Mouse (Mus musculus) R1 (cell line): ENCODE data around the gene Sox11.

Experiments used
- DNase-seq: peaks from one replicate; pipeline ENCODE4 v3.0.0-alpha.2; 2018; ENCODE audit warnings: low read depth, low spot score

Gene Sox11

GRCm38 (mm10) chr12:27336336-27336735 is 6.0 kb downstream of the Sox11 start:
- no peak for DNase-seq

DNA sequence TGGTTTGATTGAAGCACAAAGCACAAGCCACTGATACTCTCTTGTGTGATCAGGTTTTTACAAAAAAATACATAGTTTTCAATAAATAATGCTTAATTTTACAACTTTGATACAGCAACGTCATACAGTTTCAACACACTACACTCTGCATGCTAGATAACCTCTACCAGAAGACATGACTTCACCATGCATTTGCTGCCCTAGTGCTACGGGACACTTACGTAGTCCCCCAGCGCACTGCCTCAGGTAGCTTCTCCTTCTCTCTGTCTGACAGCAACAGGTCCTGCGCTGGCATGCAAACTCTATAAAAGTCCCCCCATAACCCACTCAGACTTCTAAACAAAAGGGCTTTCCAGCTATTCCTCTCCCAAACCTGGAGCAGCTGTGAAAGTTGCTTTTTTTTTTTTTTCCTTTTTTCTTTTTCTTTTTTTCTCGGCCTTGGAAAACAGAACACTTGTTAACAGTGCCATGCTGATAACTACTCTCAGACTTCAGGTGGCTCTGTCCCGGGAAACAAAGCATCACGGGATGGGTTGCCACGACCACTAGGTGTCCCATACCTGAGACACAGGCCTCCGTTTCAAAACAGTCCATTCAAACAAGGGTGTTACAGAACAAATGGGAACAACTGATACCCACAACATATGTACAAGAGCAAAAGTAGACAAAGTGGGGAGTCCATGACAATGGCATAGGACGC is 6.9 kb downstream of the Sox11 start:
- DNase-seq = peak; percentile 28

GRCm38 (mm10) chr12:27333590-27333989 is 8.8 kb downstream of the Sox11 start:
- DNase-seq = no peak

DNA sequence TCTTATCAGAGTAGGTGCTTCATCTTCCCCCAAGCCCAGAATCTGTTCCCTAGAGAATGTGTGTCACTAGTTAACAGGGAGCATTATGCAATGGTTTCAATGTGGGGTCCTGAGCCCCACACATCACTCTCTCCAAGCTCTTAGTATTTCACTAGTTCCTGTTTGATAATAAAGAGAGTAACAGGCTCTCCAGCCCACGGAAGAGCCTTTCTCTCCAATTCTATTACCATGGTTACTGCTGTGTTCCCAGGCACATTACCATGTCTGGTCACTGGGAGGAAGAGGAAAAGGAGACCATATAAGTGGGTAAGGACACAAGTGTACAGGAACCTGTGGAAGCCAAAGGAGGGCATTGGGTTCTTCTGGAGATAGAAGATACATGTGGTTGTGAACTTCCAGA is 19.0 kb downstream of the Sox11 start:
- DNase-seq = no peak

DNA sequence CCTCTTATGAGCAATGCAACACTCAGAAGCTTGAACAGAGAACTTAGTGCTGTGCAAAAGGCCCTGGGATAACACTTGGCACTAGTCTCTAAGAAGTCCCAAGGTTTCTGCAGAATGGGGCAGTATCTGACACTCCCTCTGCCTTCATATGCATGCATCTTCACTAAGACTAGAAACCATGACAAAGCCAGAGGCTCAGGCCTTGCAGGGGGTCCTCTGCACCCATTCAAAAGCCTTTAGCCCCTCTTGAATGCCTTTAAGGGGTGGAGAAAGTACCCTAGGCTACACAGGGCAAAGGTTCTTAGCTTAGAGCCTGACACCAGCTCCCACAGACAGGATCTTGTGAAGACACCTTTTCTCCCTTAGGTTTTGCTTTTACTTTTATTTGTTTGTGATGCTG is 21.7 kb downstream of the Sox11 start:
- peak; percentile 95 for DNase-seq

DNA sequence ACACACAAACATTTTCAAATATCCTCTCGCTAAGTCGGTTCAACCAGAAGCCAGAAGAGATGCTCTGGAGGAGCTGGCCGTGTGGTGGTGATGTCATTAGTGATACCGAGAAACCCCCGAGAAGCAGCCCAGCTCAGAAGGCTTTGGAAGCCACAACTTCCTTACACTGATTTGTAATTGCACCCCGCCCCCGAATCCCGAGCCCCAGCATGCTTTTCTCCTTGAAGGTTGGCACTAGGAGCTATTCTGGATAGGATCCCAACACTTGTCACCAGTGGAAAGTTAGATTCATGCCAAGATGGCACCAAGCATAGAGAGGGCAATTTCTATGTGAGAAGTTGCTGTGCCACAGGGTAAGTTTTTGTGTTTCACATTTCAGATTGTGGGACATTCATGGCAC is 29.4 kb downstream of the Sox11 start:
- DNase-seq = no peak

GRCm38 (mm10) chr12:27311854-27312466 is 30.4 kb downstream of the Sox11 start:
- peak; percentile 72 for DNase-seq

- no peak for DNase-seq
Observed at GRCm38 (mm10) chr12:27311316-27311832, 31.0 kb downstream of the Sox11 start.

GRCm38 (mm10) chr12:27310703-27311102 is 31.7 kb downstream of the Sox11 start:
- DNase-seq = peak; percentile 22

DNA sequence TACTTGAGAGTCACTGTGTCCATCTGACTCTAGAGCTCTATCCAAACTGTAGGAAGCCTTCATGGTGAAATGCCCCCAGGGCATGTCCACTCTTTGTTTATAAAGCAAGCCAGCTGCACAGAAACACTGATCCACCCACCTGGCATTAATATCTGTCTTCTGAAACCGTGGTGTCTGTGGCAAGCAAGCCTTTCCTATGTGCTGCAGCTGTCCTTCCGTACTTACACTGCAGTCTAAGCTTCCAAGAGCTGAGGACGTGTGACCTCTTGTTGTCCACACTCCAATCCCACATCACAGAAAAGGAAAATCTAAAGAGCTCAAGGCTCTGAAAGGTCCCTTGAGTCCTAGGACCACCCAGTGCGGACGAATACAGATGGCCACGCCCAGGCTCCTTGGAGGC is 32.4 kb downstream of the Sox11 start:
- no peak for DNase-seq

DNA sequence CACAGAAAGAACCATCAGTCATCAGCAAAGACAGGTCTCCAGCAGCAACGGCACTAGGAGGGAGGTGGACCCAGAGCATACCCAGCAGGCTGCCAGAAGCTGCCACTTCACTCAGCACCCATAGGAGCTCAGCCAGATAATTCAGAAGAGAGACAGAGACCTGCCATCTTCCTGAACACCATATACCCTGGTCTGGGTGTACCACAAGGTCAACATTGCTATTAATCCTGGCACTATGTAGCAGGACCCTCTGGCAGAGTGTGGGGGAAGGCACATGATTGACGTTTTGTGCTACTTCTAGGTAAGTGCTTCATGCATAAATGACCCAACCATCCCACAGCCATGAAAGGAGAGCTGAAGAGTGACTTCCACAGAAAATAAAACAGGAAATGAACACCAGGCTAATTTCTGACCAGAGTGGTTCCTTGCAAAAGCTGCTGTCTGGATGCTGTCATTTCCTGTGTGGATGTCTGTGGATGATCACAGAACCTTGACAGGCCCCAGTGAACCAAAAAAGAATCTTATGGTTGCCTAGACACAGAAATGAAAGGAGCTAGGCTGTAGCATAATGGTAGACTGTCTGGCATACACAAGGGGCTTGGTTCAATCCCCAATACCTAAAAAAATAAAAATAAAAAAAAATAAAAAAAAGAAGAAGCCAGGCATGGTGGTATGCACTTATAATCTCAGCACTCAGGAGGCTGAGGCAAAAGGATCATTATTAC is 37.5 kb downstream of the Sox11 start:
- DNase-seq = no peak

- no peak for DNase-seq
Observed at GRCm38 (mm10) chr12:27303190-27303589, 39.2 kb downstream of the Sox11 start.

DNA sequence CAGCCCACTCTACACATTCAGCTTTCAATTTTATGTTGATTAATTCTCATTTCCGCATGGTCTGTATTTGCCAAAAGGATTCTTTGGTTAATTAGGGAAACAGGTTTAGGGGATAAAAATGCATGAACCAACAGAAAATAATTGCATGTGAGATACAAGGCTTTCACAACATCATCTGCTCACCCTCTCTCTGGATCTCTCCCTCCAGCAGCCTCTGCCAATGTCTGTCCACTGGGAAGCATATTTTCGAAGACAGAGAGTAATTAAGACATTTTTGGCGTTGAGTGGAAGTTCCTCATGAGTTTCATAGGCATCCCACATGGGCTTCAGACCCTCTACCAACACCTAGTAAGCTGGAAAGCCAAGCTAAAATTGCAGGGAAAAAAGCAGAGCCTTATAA is 43.7 kb downstream of the Sox11 start:
- no peak for DNase-seq

GRCm38 (mm10) chr12:27294191-27294590 is 48.2 kb downstream of the Sox11 start:
- no peak for DNase-seq

DNA sequence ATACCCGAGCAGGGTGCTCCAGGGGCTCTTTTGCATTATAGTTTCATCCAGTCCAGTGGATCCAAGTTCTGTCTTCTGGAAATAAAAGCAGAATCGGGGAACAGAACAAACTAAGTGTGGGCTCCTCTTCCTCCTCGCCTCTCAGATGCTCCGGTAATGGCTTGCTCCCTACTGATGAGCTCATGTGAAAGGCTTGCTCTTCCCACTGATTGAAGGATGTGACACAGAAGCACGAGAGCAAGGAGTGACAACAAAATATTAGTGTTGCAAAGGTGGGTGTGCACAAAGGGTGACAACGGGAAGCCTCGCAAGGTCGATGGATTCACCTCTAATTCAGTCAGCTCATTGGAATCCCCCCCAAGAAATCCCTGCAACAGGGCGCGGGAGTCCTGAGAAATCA is 48.6 kb downstream of the Sox11 start:
- DNase-seq = peak; percentile 8

DNA sequence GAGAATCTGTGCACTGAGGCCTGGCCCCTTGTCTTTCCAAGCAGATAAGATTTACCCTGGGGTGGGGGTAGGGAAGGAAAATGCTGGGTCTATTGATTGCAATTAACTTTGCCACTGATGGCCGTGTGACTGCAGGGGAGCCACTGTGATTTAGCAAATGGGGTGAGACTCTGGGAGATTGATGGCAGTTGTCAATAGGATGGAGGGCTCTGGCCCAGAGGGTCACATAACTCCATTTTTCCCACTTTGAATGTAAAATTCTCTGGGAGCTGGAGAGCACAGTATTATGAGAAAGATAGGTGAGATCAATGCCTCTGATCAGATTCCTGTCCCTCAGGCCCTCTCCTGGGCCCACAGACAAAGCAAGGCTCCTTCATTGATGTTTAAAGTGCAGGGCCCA is 49.2 kb downstream of the Sox11 start:
- no peak for DNase-seq
